Mouse (Mus musculus): ENCODE results near the gene Tent5d. TPM values are rescaled to one million over a fixed set of nuclear protein-coding genes. Genes with fewer than 3 reads are reported as not detected.

Gene Tent5d
- not detected for polyA plus RNA-seq (2017; shearing (Covaris generic))

DNA sequence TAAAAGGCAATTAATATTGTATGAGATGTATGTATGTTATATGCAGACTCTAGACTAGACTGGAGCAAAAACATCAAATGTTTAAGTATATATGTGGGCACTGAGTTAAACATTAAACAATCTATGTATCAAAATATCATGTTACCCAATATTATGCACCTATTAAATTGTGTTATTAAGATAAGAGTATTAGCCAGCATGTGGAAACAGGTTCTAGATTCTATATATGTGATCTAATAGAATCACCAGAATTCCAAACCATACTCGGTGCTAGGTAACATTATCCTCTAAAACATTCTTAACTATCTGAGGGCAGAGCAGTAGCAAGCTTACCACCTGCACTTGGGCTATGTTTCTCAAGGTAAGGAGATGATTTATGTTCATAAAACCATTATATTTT, at the start of gene Tent5d:
Gene Tent5d (plus strand): TSS at position 301 of the 400 bp plus-strand sequence.

DNA sequence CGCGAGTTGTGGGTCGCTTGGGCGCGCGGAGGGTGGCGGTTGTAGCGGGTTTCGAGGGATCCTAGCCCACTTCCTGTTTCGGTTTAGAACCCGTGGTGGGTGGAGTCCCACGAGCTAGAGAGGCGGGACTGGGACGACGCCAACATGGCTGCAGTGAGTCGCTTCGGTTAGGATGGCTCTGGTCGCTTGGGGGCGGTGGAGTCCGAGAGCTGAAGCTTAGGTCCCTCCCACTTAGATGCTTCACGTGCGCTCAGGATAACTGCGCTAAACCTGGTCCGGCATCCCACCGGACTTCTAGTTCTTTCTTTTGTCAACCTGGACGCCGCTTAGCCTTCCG, 23.8 kb downstream of the Tent5d start, which contains the start of gene 2610002M06Rik:
Gene 2610002M06Rik (minus strand): TSS at position 117 of the 337 bp plus-strand sequence.

Other genes starting within 250 kb of the Tent5d start
- gene Tbx22, start 124.6 kb upstream of the Tent5d start, polyA plus RNA-seq (2017; shearing (Covaris generic)) = not detected
- 27.4 TPM for gene 2610002M06Rik, start 23.7 kb downstream of the Tent5d start, polyA plus RNA-seq (2017; shearing (Covaris generic))
- gene Gm732, start 155.9 kb downstream of the Tent5d start, polyA plus RNA-seq (2017; shearing (Covaris generic)) = not detected